Mouse (Mus musculus) cortical plate, adult 2 months (tissue): Measurements from ENCODE around the gene Ncapd2.

ENCODE experiments used
- CTCF ChIP-seq: fragments of 200-500 bp; IDR thresholded peaks from 2 replicates; pipeline ENCODE4 v1.5.1; 2011; ENCODE audit warnings: mild to moderate bottlenecking, control low read depth, low read length; ENCODE audit not compliant: insufficient read depth; ENCODE audit errors: extremely low read depth
- POLR2A ChIP-seq: fragments of 200-500 bp; IDR thresholded peaks from 2 replicates; pipeline ENCODE4 v1.6.1; 2011; ENCODE audit warnings: mild to moderate bottlenecking, low read length, control low read depth; ENCODE audit not compliant: insufficient read depth; ENCODE audit errors: extremely low read depth

DNA sequence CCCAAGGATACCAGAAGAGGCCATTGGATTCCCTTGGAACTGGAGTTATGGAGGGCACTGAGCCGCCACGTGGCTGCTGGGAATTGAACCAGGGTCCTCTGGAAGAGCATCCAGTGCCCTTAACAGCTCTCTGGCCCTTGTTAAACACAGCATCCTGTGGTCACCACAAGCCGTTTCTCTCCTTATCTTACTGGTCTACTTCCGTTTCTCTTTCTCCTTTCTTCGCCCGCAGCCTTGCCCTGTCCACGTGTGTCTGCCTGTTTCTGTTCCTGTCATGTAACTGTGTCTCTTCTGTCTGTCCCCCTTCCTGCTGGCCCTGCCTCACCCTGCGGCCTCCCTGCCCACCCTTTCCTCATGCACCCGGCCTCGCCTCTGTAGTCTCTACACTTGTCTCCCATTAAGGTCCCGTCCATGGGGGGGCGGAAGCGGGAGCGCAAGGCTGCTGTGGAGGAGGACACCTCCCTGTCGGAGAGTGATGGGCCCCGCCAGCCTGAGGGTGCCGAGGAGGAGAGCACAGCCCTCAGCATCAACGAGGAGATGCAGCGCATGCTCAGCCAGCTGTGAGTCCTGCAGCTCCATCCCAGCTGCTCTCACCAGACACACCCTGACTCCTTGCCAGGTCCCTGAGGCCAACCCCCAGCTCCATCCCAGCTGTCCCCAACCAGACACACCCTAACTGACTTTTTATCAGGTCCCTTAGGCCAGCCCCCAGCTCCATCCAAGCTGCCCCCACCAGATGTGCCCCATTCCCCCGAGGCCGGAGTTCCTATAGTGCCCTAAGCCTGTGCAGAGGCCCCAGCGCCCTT is 39.1 kb downstream of the Ncapd2 start:
- TF ChIP-seq CTCF (no peak), POLR2A (no peak)
